Mouse (Mus musculus): ENCODE data around the gene Tbk1.

GRCm38 (mm10) chr10:121556263-121556662 is 30.3 kb downstream of the Tbk1 start:
- TF ChIP-seq POLR2A (IDR thresholded peaks at IDR 0.05; ENCODE audit: borderline replicate concordance, low read depth, low read length) = no peak
- no peak for TF ChIP-seq CTCF (IDR thresholded peaks at IDR 0.05; ENCODE audit: low read depth, low read length)

Data from bone marrow macrophage, adult 2 months (primary cell).